Mouse (Mus musculus) limb, embryonic 11.5 days (tissue): ENCODE results near the gene Dock10. TPM values are rescaled to one million over a fixed set of nuclear protein-coding genes. Genes with fewer than 3 reads are reported as not detected.

Source experiments
- ATAC-seq: fragments of 200-750 bp; cut with Nextera tagmentation; 2 replicates; pipeline ENCODE4 v1.8.0; 2017; ENCODE audit warnings: low read depth; ENCODE audit not compliant: insufficient number of reproducible peaks, low FRiP score, low TSS enrichment
- DNase-seq: peaks from one replicate; pipeline ENCODE4 v3.0.0-alpha.2; 2015; ENCODE audit warnings: low spot score
- H3K27ac ChIP-seq: fragments of 300-500 bp; sonication (generic); replicated peaks from 2 replicates; pipeline ENCODE4 v1.5.1; 2014; ENCODE audit warnings: low read depth, mild to moderate bottlenecking, low read length
- H3K27me3 ChIP-seq: fragments of 300-500 bp; sonication (generic); 2 replicates; pipeline ENCODE4 v1.6.1; 2014; ENCODE audit warnings: mild to moderate bottlenecking, low read length, mixed read lengths; ENCODE audit not compliant: control insufficient read depth, insufficient read depth
- H3K36me3 ChIP-seq: fragments of 300-500 bp; sonication (generic); 2 replicates; pipeline ENCODE4 v1.6.1; 2014; ENCODE audit warnings: mild to moderate bottlenecking, low read length, moderate library complexity, mixed read lengths; ENCODE audit not compliant: control insufficient read depth, insufficient read depth
- H3K4me1 ChIP-seq: fragments of 300-500 bp; sonication (generic); 2 replicates; pipeline ENCODE4 v1.6.1; 2014; ENCODE audit warnings: low read length, mixed read lengths; ENCODE audit not compliant: control insufficient read depth, insufficient read depth
- H3K4me2 ChIP-seq: fragments of 300-500 bp; sonication (generic); 2 replicates; pipeline ENCODE4 v1.6.1; 2014; ENCODE audit warnings: low read depth, mild to moderate bottlenecking, moderate library complexity; ENCODE audit not compliant: severe bottlenecking
- H3K4me3 ChIP-seq: fragments of 300-500 bp; sonication (generic); 2 replicates; pipeline ENCODE4 v1.5.1; 2014; ENCODE audit warnings: low read depth, low read length
- H3K9ac ChIP-seq: fragments of 300-500 bp; sonication (generic); 2 replicates; pipeline ENCODE4 v1.6.1; 2014; ENCODE audit warnings: mild to moderate bottlenecking, low read length
- H3K9me3 ChIP-seq: fragments of 300-500 bp; sonication (generic); 2 replicates; pipeline ENCODE4 v1.6.1; 2016; ENCODE audit warnings: low read length; ENCODE audit not compliant: control insufficient read depth
- WGBS: fragments of 180-500 bp; shearing (Covaris S2); extraction: QIAGEN DNeasy Blood & Tissue Kit; methylation state at CpG from one replicate; pipeline ENCODE4 v1.1.7; 2014; 5-methylcytosine and 5-hydroxymethylcytosine counted together
- polyA plus RNA-seq: library from polyadenylated mRNA; unstranded; fragments of >200 nt; fragmentation: Nextera tagmentation; extraction: Ambion mirVana; gene quantifications from 2 replicates; pipeline ENCODE4 v1.2.1, GENCODE M21; 2014

The Dock10 gene
- polyA plus RNA-seq, 1 experiment from 2014 or later: 5.4 TPM

- H3K36me3 ChIP-seq: no peaks in the 10 kb centered on the region
- H3K27me3 ChIP-seq: no peaks in the 10 kb centered on the region
- no peak overlapping the region for H3K27ac ChIP-seq
- H3K4me1 ChIP-seq: no peaks in the 10 kb centered on the region
- no peak overlapping the region for H3K9ac ChIP-seq
- DNase-seq (no peak), ATAC-seq (no peak)
- H3K4me2 ChIP-seq: no peak overlapping the region
- H3K4me3 ChIP-seq: no peak overlapping the region
- WGBS: 71% methylated on average over 2 of the region's 2 CpGs
- no peaks in the 10 kb centered on the region for H3K9me3 ChIP-seq
These were observed 154.0 kb downstream of the Dock10 start for GRCm38 (mm10) chr1:80604332-80604731.

- no peaks in the 10 kb centered on the region for H3K27me3 ChIP-seq
- no peak overlapping the region for H3K27ac ChIP-seq
- no peaks in the 10 kb centered on the region for H3K4me1 ChIP-seq
- H3K4me2 ChIP-seq: no peak overlapping the region
- 89% methylated on average over 2 of the region's 2 CpGs for WGBS
- no peaks in the 10 kb centered on the region for H3K36me3 ChIP-seq
- DNase-seq (no peak), ATAC-seq (no peak)
- H3K4me3 ChIP-seq: no peak overlapping the region
- no peaks in the 10 kb centered on the region for H3K9me3 ChIP-seq
- no peak overlapping the region for H3K9ac ChIP-seq
These were observed 155.2 kb downstream of the Dock10 start for GRCm38 (mm10) chr1:80603081-80603480.

- no peak overlapping the region for H3K4me2 ChIP-seq
- H3K27me3 ChIP-seq: no peaks in the 10 kb centered on the region
- 84% methylated on average over 5 of the region's 5 CpGs for WGBS
- no peaks in the 10 kb centered on the region for H3K9me3 ChIP-seq
- DNase-seq (no peak), ATAC-seq (no peak)
- no peak overlapping the region for H3K4me3 ChIP-seq
- H3K27ac ChIP-seq: no peak overlapping the region
- no peaks in the 10 kb centered on the region for H3K4me1 ChIP-seq
- no peak overlapping the region for H3K9ac ChIP-seq
- H3K36me3 ChIP-seq: no peaks in the 10 kb centered on the region
These were observed 175.0 kb downstream of the Dock10 start for GRCm38 (mm10) chr1:80583281-80583680.

- Histone ChIP-seq H3K4me2 (no peak overlapping the region), H3K4me1 (no peaks in the 10 kb centered on the region), H3K27ac (no peak overlapping the region), H3K36me3 (no peaks in the 10 kb centered on the region), H3K9ac (no peak overlapping the region), H3K9me3 (no peaks in the 10 kb centered on the region), H3K4me3 (no peak overlapping the region), H3K27me3 (no peaks in the 10 kb centered on the region)
- ATAC-seq (no peak), DNase-seq (no peak)
- 89% methylated on average over 3 of the region's 3 CpGs for WGBS
These were observed 176.1 kb downstream of the Dock10 start for GRCm38 (mm10) chr1:80582186-80582585.

GRCm38 (mm10) chr1:80576898-80577297 is 181.4 kb downstream of the Dock10 start:
- no peaks in the 10 kb centered on the region for H3K9me3 ChIP-seq
- H3K4me1 ChIP-seq: no peaks in the 10 kb centered on the region
- H3K27ac ChIP-seq: no peak overlapping the region
- no peak overlapping the region for H3K4me2 ChIP-seq
- H3K27me3 ChIP-seq: no peaks in the 10 kb centered on the region
- WGBS: 81% methylated on average over 2 of the region's 2 CpGs
- H3K4me3 ChIP-seq: no peak overlapping the region
- DNase-seq (peak; percentile 24), ATAC-seq (no peak)
- H3K36me3 ChIP-seq: no peaks in the 10 kb centered on the region
- H3K9ac ChIP-seq: no peak overlapping the region

- Histone ChIP-seq H3K9me3 (no peaks in the 10 kb centered on the region), H3K36me3 (no peaks in the 10 kb centered on the region), H3K4me1 (no peaks in the 10 kb centered on the region), H3K27me3 (no peaks in the 10 kb centered on the region), H3K27ac (no peak overlapping the region), H3K9ac (no peak overlapping the region), H3K4me2 (no peak overlapping the region), H3K4me3 (no peak overlapping the region)
- WGBS: 92% methylated on average over 1 of the region's 1 CpGs
- no peak for DNase-seq
- ATAC-seq: no peak
These were observed 201.9 kb downstream of the Dock10 start for GRCm38 (mm10) chr1:80556446-80556845.

- Histone ChIP-seq H3K27ac (no peak overlapping the region), H3K9me3 (no peaks in the 10 kb centered on the region), H3K4me2 (no peak overlapping the region), H3K4me3 (no peak overlapping the region), H3K27me3 (no peaks in the 10 kb centered on the region), H3K9ac (no peak overlapping the region), H3K4me1 (no peaks in the 10 kb centered on the region), H3K36me3 (no peaks in the 10 kb centered on the region)
- DNase-seq: no peak
- WGBS: 96% methylated on average over 3 of the region's 3 CpGs
- no peak for ATAC-seq
These were observed 216.8 kb downstream of the Dock10 start for GRCm38 (mm10) chr1:80541522-80541921.

- Histone ChIP-seq H3K36me3 (no peaks in the 10 kb centered on the region), H3K4me3 (no peak overlapping the region), H3K27ac (no peak overlapping the region), H3K27me3 (no peaks in the 10 kb centered on the region), H3K9ac (no peak overlapping the region), H3K4me1 (no peaks in the 10 kb centered on the region), H3K4me2 (no peak overlapping the region), H3K9me3 (no peaks in the 10 kb centered on the region)
- ATAC-seq (no peak), DNase-seq (no peak)
- 76% methylated on average over 5 of the region's 5 CpGs for WGBS
These were observed 236.1 kb downstream of the Dock10 start for GRCm38 (mm10) chr1:80522197-80522596.

GRCm38 (mm10) chr1:80520456-80520855 is 237.9 kb downstream of the Dock10 start:
- ATAC-seq: no peak
- no peak for DNase-seq
- WGBS: 28% methylated on average over 2 of the region's 2 CpGs

More at GRCm38 (mm10) chr1:80520456-80520855, 237.9 kb downstream of the Dock10 start:
- Histone ChIP-seq H3K4me3 (no peak overlapping the region), H3K4me2 (no peak overlapping the region), H3K9me3 (no peaks in the 10 kb centered on the region), H3K9ac (no peak overlapping the region), H3K36me3 (no peaks in the 10 kb centered on the region), H3K27me3 (no peaks in the 10 kb centered on the region), H3K4me1 (no peaks in the 10 kb centered on the region), H3K27ac (no peak overlapping the region)
